Mouse (Mus musculus): ENCODE data around the gene Olfr854.

The Olfr854 gene

GRCm38 (mm10) chr9:19567282-19567681, at the start of gene Olfr854:
Gene Olfr854 (minus strand): TSS chr9:19567382.
- no peak for DNase-seq (ENCODE audit: low spot score in 2 of 2)

- DNase-seq (ENCODE audit: low spot score in 2 of 2) = no peak
Measured at GRCm38 (mm10) chr9:19582317-19582716, 15.1 kb upstream of the Olfr854 start, which contains the start of gene Olfr855. Gene Olfr855 (plus strand): TSS chr9:19582617.

GRCm38 (mm10) chr9:19540976-19541375, 26.2 kb downstream of the Olfr854 start, which contains the start of gene Olfr853:
Gene Olfr853 (minus strand): TSS chr9:19541076.
- no peak for DNase-seq (ENCODE audit: low spot score in 2 of 2)

Data from right cerebral cortex, adult 2 months (tissue).